Mouse (Mus musculus) MEL (cell line): ENCODE measurements at regions not wholly inside any gene's neighbourhood (a gene's known extent, or its start where the extent isn't known, plus 50 kb on each side); places are given as distances from the start of the nearest gene placed in this dataset.

Experiments used
- CTCF ChIP-seq, 3 experiments: IDR thresholded peaks in 2 of 3; conservative IDR thresholded peaks in 1 of 3; 2 replicates each; pipeline ENCODE4 v1.5.1; 2011 to 2012; ENCODE audit warnings: low read length in 3 of 3, low read depth in 2 of 3, mild to moderate bottlenecking in 2 of 3, improper control_type of control experiment in 1 of 3, inconsistent platforms in 1 of 3, mixed read lengths in 1 of 3, moderate library complexity in 1 of 3; ENCODE audit not compliant: control insufficient read depth in 1 of 3, insufficient read depth in 1 of 3, poor library complexity in 1 of 3, severe bottlenecking in 1 of 3
- EP300 ChIP-seq, 2 experiments: IDR thresholded peaks; 2 replicates each; pipeline ENCODE4 v1.6.1; 2011; ENCODE audit warnings: improper control_type of control experiment in 2 of 2, low read length in 2 of 2, low read depth in 1 of 2, mild to moderate bottlenecking in 1 of 2
- GATA1 ChIP-seq: IDR thresholded peaks from 2 replicates; pipeline ENCODE4 v1.6.1; 2011; ENCODE audit warnings: low read depth, low read length, improper control_type of control experiment
- MYC ChIP-seq: IDR thresholded peaks from 2 replicates; pipeline ENCODE4 v1.6.1; 2011; ENCODE audit warnings: low read depth, mild to moderate bottlenecking, low read length, improper control_type of control experiment, moderate library complexity
- NELFE ChIP-seq: IDR thresholded peaks from 2 replicates; pipeline ENCODE4 v1.6.1; 2011; ENCODE audit warnings: low read depth, low read length, improper control_type of control experiment
- POLR2AphosphoS2 ChIP-seq: IDR thresholded peaks from 2 replicates; pipeline ENCODE4 v1.6.1; 2011; ENCODE audit warnings: low read length, improper control_type of control experiment
- RAD21 ChIP-seq: IDR thresholded peaks from 2 replicates; pipeline ENCODE4 v1.6.1; 2011; ENCODE audit warnings: mild to moderate bottlenecking, low read depth, low read length, improper control_type of control experiment
- TAL1 ChIP-seq: IDR thresholded peaks from 2 replicates; pipeline ENCODE4 v1.6.1; 2012; ENCODE audit warnings: mild to moderate bottlenecking, inconsistent platforms, low read length, moderate library complexity, mixed read lengths
- TCF12 ChIP-seq: IDR thresholded peaks from 2 replicates; pipeline ENCODE4 v1.6.1; 2014; ENCODE audit warnings: low read depth, mild to moderate bottlenecking, inconsistent platforms, low read length, improper control_type of control experiment, moderate library complexity

DNA sequence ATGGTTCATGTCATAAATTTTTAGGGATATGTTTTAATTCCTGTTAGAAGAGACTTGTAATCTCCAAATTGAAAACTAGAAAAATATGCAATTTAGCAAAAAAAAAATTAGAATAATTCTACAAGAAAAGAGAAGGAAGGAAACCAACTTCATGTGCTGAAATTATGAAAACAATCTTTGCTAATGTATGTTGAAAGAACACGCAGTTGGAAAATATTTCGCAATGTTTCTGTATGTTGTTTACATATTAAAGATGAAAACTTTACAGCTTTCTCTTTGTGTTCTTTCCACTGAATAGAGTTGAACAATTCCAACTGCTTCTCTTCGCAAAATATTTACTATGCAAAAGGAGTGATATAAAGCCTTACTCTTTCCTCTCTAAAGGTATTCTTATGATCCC lies 251.3 kb downstream of the Meis1 start:
- TF ChIP-seq EP300 (IDR thresholded peaks at IDR 0.05; ENCODE audit: low read depth in 1 of 2, low read length in 2 of 2) (no peak), MYC (no peak), NELFE (no peak), POLR2AphosphoS2 (no peak), RAD21 (no peak), CTCF (IDR thresholded peaks at IDR 0.05 in 2 of 3, conservative IDR thresholded peaks at IDR 0.05 in 1 of 3; ENCODE audit: control insufficient read depth in 1 of 3, insufficient read depth in 1 of 3, low read depth in 2 of 3, low read length in 3 of 3, poor library complexity in 1 of 3, severe bottlenecking in 1 of 3) (no peak), TCF12 (no peak), TAL1 (no peak), GATA1 (no peak)
